Mouse (Mus musculus) CH12.LX (cell line): ENCODE results near the gene Cd200r4. TPM values are rescaled to one million over a fixed set of nuclear protein-coding genes. Genes with fewer than 3 reads are reported as not detected.
"Not testable (repeated sequence)": the region's sequence is repeated elsewhere in the genome, so short reads cannot be mapped to it uniquely, and the experiment has no call there.

Source experiments
- DNase-seq: peaks from one replicate; pipeline ENCODE4 v3.0.0-alpha.2; 2013; ENCODE audit errors: extremely low read depth
- H3K27ac ChIP-seq: 2 replicates; pipeline ENCODE4 v1.5.1; 2012; ENCODE audit warnings: low read depth, mild to moderate bottlenecking, control low read depth, moderate library complexity; ENCODE audit not compliant: insufficient read depth
- H3K27me3 ChIP-seq: replicated peaks from 2 replicates; pipeline ENCODE3; 2012; ENCODE audit warnings: inconsistent platforms
- H3K36me3 ChIP-seq, 2 experiments: replicated peaks in 1 of 2; 2 replicates each; pipeline versions ENCODE3 to v1.6.1; 2012; ENCODE audit warnings: inconsistent platforms in 1 of 2, low read length in 1 of 2, mild to moderate bottlenecking in 1 of 2, mixed read lengths in 1 of 2, moderate library complexity in 1 of 2; ENCODE audit not compliant: control insufficient read depth in 1 of 2, insufficient read depth in 1 of 2
- H3K4me1 ChIP-seq, 2 experiments: 2 replicates each; pipeline ENCODE4 v1.6.1; 2012; ENCODE audit warnings: inconsistent platforms in 1 of 2, moderate library complexity in 1 of 2; ENCODE audit not compliant: insufficient read depth in 2 of 2, control insufficient read depth in 1 of 2
- H3K4me2 ChIP-seq: 2 replicates; pipeline ENCODE4 v1.6.1; 2012; ENCODE audit warnings: low read depth, mild to moderate bottlenecking, control low read depth; ENCODE audit not compliant: poor library complexity, insufficient read depth, severe bottlenecking
- H3K4me3 ChIP-seq, 3 experiments: fragments of 150-350 bp in 1 of 3; sonication (generic) in 1 of 3; replicated peaks in 1 of 3; 2 replicates each; pipeline versions ENCODE3 to v1.5.1; 2011 to 2012; ENCODE audit warnings: low read depth in 2 of 3, low read length in 2 of 3, mild to moderate bottlenecking in 2 of 3, moderate library complexity in 2 of 3, control low read depth in 1 of 3, improper control_type of control experiment in 1 of 3, inconsistent platforms in 1 of 3, mixed read lengths in 1 of 3; ENCODE audit not compliant: poor library complexity in 1 of 3
- H3K79me2 ChIP-seq: replicated peaks from 2 replicates; pipeline ENCODE4 v1.6.1; 2012; ENCODE audit warnings: mild to moderate bottlenecking, moderate library complexity; ENCODE audit not compliant: control insufficient read depth, poor library complexity, insufficient read depth, severe bottlenecking; ENCODE audit errors: extremely low read depth
- H3K9ac ChIP-seq: 2 replicates; pipeline ENCODE4 v1.6.1; 2012; ENCODE audit warnings: low read depth, mild to moderate bottlenecking, control low read depth, moderate library complexity; ENCODE audit not compliant: insufficient read depth
- H3K9me3 ChIP-seq: replicated peaks from 2 replicates; pipeline ENCODE3; 2012; ENCODE audit warnings: low read length, inconsistent platforms, mixed read lengths
- BHLHE40 ChIP-seq: IDR thresholded peaks from 2 replicates; pipeline ENCODE4 v1.6.1; 2011; ENCODE audit warnings: mild to moderate bottlenecking, low read depth, low read length, improper control_type of control experiment
- CHD2 ChIP-seq: IDR thresholded peaks from 2 replicates; pipeline ENCODE4 v1.6.1; 2011; ENCODE audit warnings: low read length, improper control_type of control experiment
- CTCF ChIP-seq, 2 experiments: IDR thresholded peaks in 1 of 2; conservative IDR thresholded peaks in 1 of 2; 2 replicates each; pipeline ENCODE4 v1.5.1; 2011 to 2012; ENCODE audit warnings: low read depth in 2 of 2, low read length in 2 of 2, improper control_type of control experiment in 1 of 2, inconsistent platforms in 1 of 2, mild to moderate bottlenecking in 1 of 2, moderate library complexity in 1 of 2
- E2F4 ChIP-seq: IDR thresholded peaks from 2 replicates; pipeline ENCODE4 v1.6.1; 2011; ENCODE audit warnings: low read depth, low read length, improper control_type of control experiment; ENCODE audit not compliant: insufficient replicate concordance
- IRF4 ChIP-seq: IDR thresholded peaks from 2 replicates; pipeline ENCODE4 v1.6.1; 2014; ENCODE audit warnings: low read depth, mild to moderate bottlenecking, inconsistent platforms, low read length, improper control_type of control experiment
- JUN ChIP-seq: IDR thresholded peaks from 2 replicates; pipeline ENCODE4 v1.6.1; 2011; ENCODE audit warnings: low read depth, mild to moderate bottlenecking, low read length, improper control_type of control experiment, moderate library complexity; ENCODE audit not compliant: insufficient read depth
- MAX ChIP-seq: IDR thresholded peaks from 2 replicates; pipeline ENCODE4 v1.6.1; 2011; ENCODE audit warnings: low read length, improper control_type of control experiment
- MEF2A ChIP-seq: IDR thresholded peaks from 2 replicates; pipeline ENCODE4 v1.6.1; 2014; ENCODE audit warnings: low read depth, mild to moderate bottlenecking, inconsistent platforms, low read length, improper control_type of control experiment, borderline replicate concordance
- MXI1 ChIP-seq: IDR thresholded peaks from 2 replicates; pipeline ENCODE4 v1.6.1; 2011; ENCODE audit warnings: mild to moderate bottlenecking, low read depth, low read length, improper control_type of control experiment
- MYC ChIP-seq: IDR thresholded peaks from 2 replicates; pipeline ENCODE4 v1.6.1; 2011; ENCODE audit warnings: low read depth, mild to moderate bottlenecking, improper control_type of control experiment, low read length
- PAX5 ChIP-seq: IDR thresholded peaks from 2 replicates; pipeline ENCODE4 v1.6.1; 2012; ENCODE audit warnings: low read length, inconsistent platforms, mixed read lengths
- RCOR1 ChIP-seq: conservative IDR thresholded peaks from 2 replicates; pipeline ENCODE4 v1.6.1; 2012; ENCODE audit warnings: low read depth, mild to moderate bottlenecking, inconsistent platforms, low read length, improper control_type of control experiment
- TBP ChIP-seq: conservative IDR thresholded peaks from 2 replicates; pipeline ENCODE4 v1.6.1; 2011; ENCODE audit warnings: low read depth, low read length, improper control_type of control experiment
- USF1 ChIP-seq: IDR thresholded peaks from 2 replicates; pipeline ENCODE4 v1.6.1; 2014; ENCODE audit warnings: low read depth, mild to moderate bottlenecking, inconsistent platforms, low read length, improper control_type of control experiment
- ZC3H11A ChIP-seq: IDR thresholded peaks from 2 replicates; pipeline ENCODE4 v1.6.1; 2012; ENCODE audit warnings: low read depth, mild to moderate bottlenecking, inconsistent platforms, low read length, improper control_type of control experiment
- dilution Hi-C: fragments of 300-500 bp; cut with MboI; formaldehyde crosslinking; loops from 2 replicates; pipeline ENCODE4 v1.14.3; 2020; ENCODE audit warnings: low sequenced_read_pairs; ENCODE audit not compliant: extremely low pct_unique_long_range_greater_than_20kb, extremely low pct_ligation_motif_present
- in situ Hi-C: fragments of 300-500 bp; cut with MboI; formaldehyde crosslinking; loops from 3 replicates; pipeline ENCODE4 v1.14.3; 2019; ENCODE audit warnings: low sequenced_read_pairs, low pct_ligation_motif_present, low pct_unique_long_range_greater_than_20kb, mixed read lengths
- polyA plus RNA-seq: library from polyadenylated mRNA; unstranded; fragments of >175 nt; gene quantifications from 2 replicates; pipeline ENCODE4 v1.2.1, GENCODE M21; 2012; ENCODE audit warnings: low read depth; ENCODE audit not compliant: insufficient read length
- total RNA-seq, 2 experiments: library from RNA; depleted of rRNA; stranded (reverse); fragments of 300-350 nt in 1 of 2; fragments of >200 nt in 1 of 2; gene quantifications; 2 replicates each; pipeline ENCODE4 v1.2.3; 2012 to 2014

Cd200r4 gene
- total and polyA plus RNA-seq, 3 experiments = 0.59 to 0.89 (median 0.76) TPM

GRCm38 (mm10) chr16:44833189-44833588 lies 21.7 kb downstream of the Cd200r4 start:
- H3K27ac ChIP-seq, H3K36me3 ChIP-seq, H3K79me2 ChIP-seq, H3K4me2 ChIP-seq, dilution Hi-C loops, H3K27me3 ChIP-seq, in situ Hi-C loops, H3K4me3 ChIP-seq, H3K9ac ChIP-seq, H3K9me3 ChIP-seq, H3K4me1 ChIP-seq, DNase-seq: not testable (repeated sequence)

- H3K9ac ChIP-seq = no peak within 1 kb of the TSS
- no peaks in the 10 kb centered on the region for H3K79me2 ChIP-seq
- no peak for DNase-seq
- TF ChIP-seq TBP (no peak), MEF2A (no peak), RCOR1 (no peak), CTCF (conservative IDR thresholded peaks at IDR 0.05 in 1 of 2, IDR thresholded peaks at IDR 0.05 in 1 of 2; ENCODE audit: low read depth in 2 of 2, low read length in 2 of 2) (no peak), MAX (no peak), ZC3H11A (no peak), CHD2 (no peak), PAX5 (no peak), MXI1 (no peak)
- TF ChIP-seq, all 38 proteins: peak for 0
- no peaks in the 10 kb centered on the region for H3K36me3 ChIP-seq
- in situ Hi-C loops = no loop called here
- H3K27ac ChIP-seq = no peak within 1 kb of the TSS
- H3K4me1 ChIP-seq = no peaks in the 10 kb centered on the region
- H3K27me3 ChIP-seq = no peaks in the 10 kb centered on the region
- no peak within 1 kb of the TSS for H3K4me3 ChIP-seq
- no peak within 1 kb of the TSS for H3K4me2 ChIP-seq
- H3K9me3 ChIP-seq = no peaks in the 10 kb centered on the region
- dilution Hi-C loops = no loop called here
Measured at GRCm38 (mm10) chr16:44866797-44867196, 55.3 kb downstream of the Cd200r4 start, which contains the start of gene Cd200r2. TSS of gene Cd200r2 (plus strand) at chr16:44867097.

DNA sequence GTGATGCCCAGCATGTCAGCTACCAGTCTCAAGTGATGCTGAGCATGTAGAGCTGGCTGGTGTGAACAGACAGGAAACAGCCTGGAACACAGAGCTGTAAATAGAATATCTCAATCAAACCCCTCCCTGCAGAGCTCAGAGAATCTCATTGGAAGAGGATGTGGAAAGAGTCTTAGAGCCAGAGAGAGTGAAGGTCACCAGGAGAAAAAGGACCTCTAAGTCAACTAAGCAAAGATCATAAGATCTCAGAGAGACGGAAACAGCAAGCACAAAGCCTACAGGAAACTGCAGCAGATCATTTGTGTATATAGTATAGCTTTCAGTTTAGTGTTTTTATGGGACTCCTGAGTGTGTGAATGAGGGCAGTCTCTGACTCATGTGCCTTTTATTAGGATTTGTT lies 63.6 kb downstream of the Cd200r4 start:
- no peak for TF ChIP-seq USF1
- no peak for TF ChIP-seq MYC
- no peak for TF ChIP-seq E2F4
- no peak for TF ChIP-seq IRF4
- TF ChIP-seq JUN = no peak
- TF ChIP-seq BHLHE40 = no peak
- no peak for TF ChIP-seq MEF2A
- no peak overlapping the region for H3K9ac ChIP-seq
- H3K4me3 ChIP-seq = no peak overlapping the region
- H3K4me1 ChIP-seq = peaks cover 0 to 4% of the 10 kb centered on the region in 2 experiments; a peak in 2 of 4 replicates
- dilution Hi-C loops (no loop called here), in situ Hi-C loops (no loop called here)
- no peaks in the 10 kb centered on the region for H3K36me3 ChIP-seq
- H3K27me3 ChIP-seq = no peaks in the 10 kb centered on the region
- H3K9me3 ChIP-seq = no peaks in the 10 kb centered on the region
- no peak for DNase-seq
- H3K4me2 ChIP-seq = no peak overlapping the region
- no peaks in the 10 kb centered on the region for H3K79me2 ChIP-seq
- no peak overlapping the region for H3K27ac ChIP-seq
